Mouse (Mus musculus): ENCODE data around the gene Erbb3.

Erbb3 gene

GRCm38 (mm10) chr10:128526366-128527356 lies 62.8 kb downstream of the Erbb3 start:
- DNase-seq (ENCODE audit: low read depth) = no peak

GRCm38 (mm10) chr10:128525671-128526308 lies 63.7 kb downstream of the Erbb3 start, which contains the start of gene Esyt1:
Gene Esyt1, minus strand, starts transcription at chr10:128525871.
- peak; percentile 96 for DNase-seq (ENCODE audit: low read depth)

GRCm38 (mm10) chr10:128524732-128525662 lies 64.5 kb downstream of the Erbb3 start:
- DNase-seq (ENCODE audit: low read depth) = peak; percentile 87

GRCm38 (mm10) chr10:128524111-128524731 lies 65.2 kb downstream of the Erbb3 start:
- peak; percentile 70 for DNase-seq (ENCODE audit: low read depth)

- DNase-seq (ENCODE audit: low read depth) = no peak
Measured at GRCm38 (mm10) chr10:128522351-128522750, 67.1 kb downstream of the Erbb3 start.

- no peak for DNase-seq (ENCODE audit: low read depth)
Measured at GRCm38 (mm10) chr10:128520591-128520990, 68.9 kb downstream of the Erbb3 start.

- DNase-seq (ENCODE audit: low read depth) = peak; percentile 62
Measured at GRCm38 (mm10) chr10:128518833-128519232, 70.6 kb downstream of the Erbb3 start.
